In the genomic region with DNA sequence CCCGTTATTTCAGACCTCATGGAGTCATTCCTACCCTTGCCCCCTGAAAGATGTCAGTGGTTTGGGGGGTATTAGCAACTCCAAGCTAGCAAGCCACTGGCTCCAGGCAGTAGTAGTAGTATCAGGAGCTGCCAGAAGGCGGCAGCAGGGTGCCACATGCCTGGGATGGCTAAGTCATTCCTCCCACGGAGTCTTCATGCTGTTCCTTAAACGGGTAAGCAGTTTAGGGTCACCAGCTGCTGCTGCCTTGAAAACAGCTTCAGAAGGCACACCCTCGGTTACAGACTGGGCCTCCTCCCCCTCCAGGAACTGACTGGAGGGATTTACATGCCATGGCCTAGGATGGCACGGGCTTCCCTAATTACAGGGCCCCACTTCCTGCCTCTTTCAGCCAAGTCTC, we compare ENCODE assay signal across 8 mouse cellular contexts. TPM values are rescaled to one million over a fixed set of nuclear protein-coding genes. Genes with fewer than 3 reads are reported as not detected.
A peak's percentile ranks its signal among the peaks of the same experiment; 100 is the strongest.
DNase-seq lines count a peak whose midpoint lies in the region; ATAC-seq lines count a peak whose summit lies in the region.

No protein-coding gene starts in this region.

- peak; percentile 69 for ATAC-seq in inflammation-experienced regulatory T-cells, adult 6 months
- ATAC-seq in megakaryocyte, adult 5-6 weeks (ENCODE audit: poor library complexity, severe bottlenecking): peak; percentile 61

- peak; percentile 87 for DNase-seq in R1 (ENCODE audit: low read depth, low spot score)
- peak; percentile 84 to 90 for DNase-seq in cerebellum, postnatal 25 days
- DNase-seq in frontal cortex, postnatal 25 days (ENCODE audit: low spot score in 2 of 2): peak; percentile 90 to 92
- DNase-seq in left cerebral cortex, adult 9 months (ENCODE audit: low spot score in 2 of 2): peak; percentile 73 to 95
- DNase-seq in right cerebral cortex, adult 18-20 months: peak; percentile 89
- DNase-seq in urinary bladder, adult 2 months (ENCODE audit: low spot score): peak; percentile 76

RNA-seq across cellular contexts. Expression of gene Zc3h12a, which starts 13.0 kb away (rescaled TPM):
- 1 to 10 TPM; 4.6 to 6.5 (median 6.5) TPM for polyA plus RNA-seq in inflammation-experienced regulatory T-cells, adult 6 months (2017; shearing (Covaris generic))
- 10.4 and 11.1 TPM in 2 replicates for total RNA-seq in megakaryocyte, adult 5-6 weeks (2015)
- 3.9 and 5.9 TPM in 2 replicates for total RNA-seq in megakaryocyte, adult 5-6 weeks (2017)
- polyA plus RNA-seq in urinary bladder, adult 2 months (2012; rRNA removed): 12.5 and 13.1 TPM in 2 replicates

RNA-seq across cellular contexts. Expression of gene Meaf6, which starts 29.7 kb away (rescaled TPM):
- polyA plus RNA-seq in inflammation-experienced regulatory T-cells, adult 6 months (2017; shearing (Covaris generic)): 10 to 100 TPM; 60.4 to 68.9 (median 64.1) TPM
- total RNA-seq in megakaryocyte, adult 5-6 weeks (2015): 40.2 and 45.5 TPM in 2 replicates
- 45.6 and 49.1 TPM in 2 replicates for total RNA-seq in megakaryocyte, adult 5-6 weeks (2017)
- 28.8 and 36.0 TPM in 2 replicates for polyA plus RNA-seq in urinary bladder, adult 2 months (2012; rRNA removed)

RNA-seq across cellular contexts. Expression of gene Snip1, which starts 48.2 kb away (rescaled TPM):
- polyA plus RNA-seq in inflammation-experienced regulatory T-cells, adult 6 months (2017; shearing (Covaris generic)): 1 to 10 TPM; 7.7 to 8.8 (median 8.5) TPM
- 24.1 and 27.0 TPM in 2 replicates for total RNA-seq in megakaryocyte, adult 5-6 weeks (2015)
- total RNA-seq in megakaryocyte, adult 5-6 weeks (2017): 23.2 and 27.0 TPM in 2 replicates
- polyA plus RNA-seq in urinary bladder, adult 2 months (2012; rRNA removed): 13.7 and 14.1 TPM in 2 replicates

RNA-seq across cellular contexts. Expression of gene Dnali1, which starts 49.1 kb away (rescaled TPM):
- not detected for polyA plus RNA-seq in inflammation-experienced regulatory T-cells, adult 6 months (2017; shearing (Covaris generic))
- total RNA-seq in megakaryocyte, adult 5-6 weeks (2015): not detected in 2 replicates
- not detected in 2 replicates for total RNA-seq in megakaryocyte, adult 5-6 weeks (2017)
- 0.03 and 0.10 TPM in 2 replicates for polyA plus RNA-seq in urinary bladder, adult 2 months (2012; rRNA removed)

Comparison
In these comparisons a context has a peak if more than half of its experiments do, and no peak if none do; other contexts are left out.
1. Peak in every context shown above with its lines: DNase-seq and ATAC-seq.